Mouse (Mus musculus): Measurements from ENCODE around the gene Tst.

GRCm38 (mm10) chr15:78438973-78439372 is 33.3 kb upstream of the Tst start:
- TF ChIP-seq CTCF (IDR thresholded peaks at IDR 0.05; ENCODE audit: low read depth): no peak
- no peak for TF ChIP-seq EP300 (optimal IDR thresholded peaks at IDR 0.05)

Measured in stomach, postnatal 0 days (tissue).